ENCODE assay signal across 16 mouse cellular contexts in genomic region chr13:116305721-116306120, GRCm38 (mm10). TPM values are rescaled to one million over a fixed set of nuclear protein-coding genes. Genes with fewer than 3 reads are reported as not detected.
DNase-seq lines count a peak whose midpoint lies in the region; ATAC-seq and TF ChIP-seq lines count a peak whose summit lies in the region.
"Had no signal": no experiment of that assay in that cellular context is flagged by ENCODE, and none has a peak within 500 bp of the region (broad histone marks: within the 10 kb centered on the region; RNA-seq: fewer than 3 reads in every experiment).

No protein-coding gene starts in this region.

- WGBS in heart, embryonic 12.5 days, result 30% methylated on average over 2 of the region's 2 CpGs
- WGBS in heart, adult 2 months, result 30% methylated on average over 2 of the region's 2 CpGs
- 6% methylated on average over 2 of the region's 2 CpGs for WGBS in embryonic facial prominence, embryonic 11.5 days
- WGBS in forebrain, embryonic 15.5 days, result 3% methylated on average over 2 of the region's 2 CpGs
- WGBS in neural tube, embryonic 11.5 days, result 7% methylated on average over 2 of the region's 2 CpGs

- no peak overlapping the region for H3K9ac ChIP-seq in heart, embryonic 12.5 days
- no peak overlapping the region for H3K9ac ChIP-seq in heart, adult 2 months (ENCODE audit: low read depth, low read length)
- no peak overlapping the region for H3K9ac ChIP-seq in embryonic facial prominence, embryonic 11.5 days (replicated peaks; ENCODE audit: low read length)
- H3K9ac ChIP-seq in forebrain, embryonic 15.5 days (replicated peaks), result peak overlapping the region; percentile 26
- H3K9ac ChIP-seq in neural tube, embryonic 11.5 days (ENCODE audit: low read length), result peak overlapping the region; percentile 5
- H3K9ac ChIP-seq: liver, postnatal 0 days had no signal

- no peak overlapping the region for H3K4me3 ChIP-seq in heart, embryonic 12.5 days
- no peak overlapping the region for H3K4me3 ChIP-seq in heart, adult 2 months
- no peak overlapping the region; the same call in 1 of the 2 replicates for H3K4me3 ChIP-seq in embryonic facial prominence, embryonic 11.5 days (ENCODE audit: low read depth, low read length)
- peak overlapping the region; percentile 30 for H3K4me3 ChIP-seq in forebrain, embryonic 15.5 days
- peak overlapping the region; percentile 22 for H3K4me3 ChIP-seq in neural tube, embryonic 11.5 days (ENCODE audit: low read depth, low read length)

- ATAC-seq in heart, embryonic 12.5 days (ENCODE audit: insufficient number of reproducible peaks, low FRiP score), result no peak
- no peak for ATAC-seq in embryonic facial prominence, embryonic 11.5 days (replicated peaks; ENCODE audit: insufficient number of reproducible peaks, low FRiP score, low TSS enrichment, low read depth)
- no peak for ATAC-seq in forebrain, embryonic 15.5 days (replicated peaks)
- no peak for ATAC-seq in neural tube, embryonic 11.5 days (ENCODE audit: insufficient read depth, low FRiP score, low TSS enrichment)
- ATAC-seq: liver, postnatal 0 days had no signal

- no peak for DNase-seq in heart, adult 2 months
- peak; percentile 4 for DNase-seq in embryonic facial prominence, embryonic 11.5 days (ENCODE audit: low spot score)
- DNase-seq in neural tube, embryonic 11.5 days (ENCODE audit: low spot score), result no peak
- DNase-seq in thymus, postnatal 4 days, result no peak
- no peak for DNase-seq in kidney, postnatal 10 days
- DNase-seq in layer of hippocampus, adult 18-20 months (ENCODE audit: low spot score in 2 of 2), result no peak
- DNase-seq: adrenal gland, postnatal 25 days; heart, adult 11 months; kidney, postnatal 14 days; liver, postnatal 0 days; lung, postnatal 4 days; thymus, postnatal 14 days had no signal

- no peak for TF ChIP-seq CTCF in heart, adult 2 months (IDR thresholded peaks at IDR 0.05)

- no peaks in the 10 kb centered on the region for H3K79me2 ChIP-seq in heart, adult 2 months (replicated peaks; ENCODE audit: control insufficient read depth, insufficient read depth, low read length)

- no peak for TF ChIP-seq POLR2A in heart, adult 2 months (IDR thresholded peaks at IDR 0.05; ENCODE audit: insufficient read depth, low read depth, low read length)

- H3K4me1 ChIP-seq in heart, embryonic 12.5 days (replicated peaks), result peaks cover 13% of the 10 kb centered on the region; the same call in 1 of the 2 replicates
- no peaks in the 10 kb centered on the region for H3K4me1 ChIP-seq in heart, adult 2 months (ENCODE audit: control insufficient read depth, insufficient read depth, low read length)
- no peaks in the 10 kb centered on the region for H3K4me1 ChIP-seq in embryonic facial prominence, embryonic 11.5 days (ENCODE audit: control insufficient read depth, insufficient read depth, low read length)
- H3K4me1 ChIP-seq in forebrain, embryonic 15.5 days, result peaks cover 18% of the 10 kb centered on the region
- no peaks in the 10 kb centered on the region for H3K4me1 ChIP-seq in neural tube, embryonic 11.5 days (ENCODE audit: control insufficient read depth, insufficient read depth, low read length)

- no peaks in the 10 kb centered on the region for H3K9me3 ChIP-seq in heart, embryonic 12.5 days (replicated peaks)
- no peaks in the 10 kb centered on the region for H3K9me3 ChIP-seq in embryonic facial prominence, embryonic 11.5 days (replicated peaks; ENCODE audit: control insufficient read depth, low read length)
- H3K9me3 ChIP-seq in forebrain, embryonic 15.5 days, result 0 out of 2 replicates have a peak, but pooled peaks cover 2% of the 10 kb centered on the region
- H3K9me3 ChIP-seq in neural tube, embryonic 11.5 days (ENCODE audit: control insufficient read depth, low read length), result no peaks in the 10 kb centered on the region

- peaks cover 64% of the 10 kb centered on the region for H3K27me3 ChIP-seq in heart, embryonic 12.5 days (replicated peaks)
- H3K27me3 ChIP-seq in heart, adult 2 months (ENCODE audit: control insufficient read depth, insufficient read depth, low read length), result peaks cover 23% of the 10 kb centered on the region
- H3K27me3 ChIP-seq in embryonic facial prominence, embryonic 11.5 days (ENCODE audit: control insufficient read depth, insufficient read depth, low read length), result peaks cover 48% of the 10 kb centered on the region
- peaks cover 76% of the 10 kb centered on the region for H3K27me3 ChIP-seq in forebrain, embryonic 15.5 days
- peaks cover 94% of the 10 kb centered on the region for H3K27me3 ChIP-seq in neural tube, embryonic 11.5 days (ENCODE audit: control insufficient read depth, insufficient read depth, low read length)

- H3K36me3 ChIP-seq in heart, embryonic 12.5 days, result no peaks in the 10 kb centered on the region
- H3K36me3 ChIP-seq in heart, adult 2 months (ENCODE audit: control insufficient read depth, insufficient read depth, low read length), result no peaks in the 10 kb centered on the region
- no peaks in the 10 kb centered on the region for H3K36me3 ChIP-seq in embryonic facial prominence, embryonic 11.5 days (replicated peaks; ENCODE audit: control insufficient read depth, insufficient read depth, low read depth, low read length)
- H3K36me3 ChIP-seq in forebrain, embryonic 15.5 days, result no peaks in the 10 kb centered on the region
- H3K36me3 ChIP-seq in neural tube, embryonic 11.5 days (ENCODE audit: control insufficient read depth, insufficient read depth, low read length), result no peaks in the 10 kb centered on the region
- H3K36me3 ChIP-seq: G1E had no signal

- no peak overlapping the region for H3K27ac ChIP-seq in heart, embryonic 12.5 days (ENCODE audit: poor library complexity, severe bottlenecking)
- H3K27ac ChIP-seq in heart, adult 2 months, result no peak overlapping the region
- no peak overlapping the region for H3K27ac ChIP-seq in embryonic facial prominence, embryonic 11.5 days (replicated peaks; ENCODE audit: low read depth, low read length)
- peak overlapping the region; percentile 39; the same call in 1 of the 2 replicates for H3K27ac ChIP-seq in forebrain, embryonic 15.5 days (replicated peaks)
- peak overlapping the region; percentile 44; the same call in 1 of the 2 replicates for H3K27ac ChIP-seq in neural tube, embryonic 11.5 days (ENCODE audit: low read depth, low read length)

- intact Hi-C loops in heart, adult 2 months (cut with DNase I), result no loop called here

- no peak for TF ChIP-seq EP300 in heart, adult 2 months (IDR thresholded peaks at IDR 0.05; ENCODE audit: insufficient read depth, low read depth, low read length)

- peak overlapping the region; percentile 56; the same call in 1 of the 2 replicates for H3K4me2 ChIP-seq in heart, embryonic 12.5 days
- H3K4me2 ChIP-seq in embryonic facial prominence, embryonic 11.5 days (ENCODE audit: low read depth, low read length), result no peak overlapping the region; the same call in 1 of the 2 replicates
- H3K4me2 ChIP-seq in forebrain, embryonic 15.5 days (replicated peaks), result peak overlapping the region; percentile 26
- no peak overlapping the region for H3K4me2 ChIP-seq in neural tube, embryonic 11.5 days (ENCODE audit: low read depth)

RNA-seq across cellular contexts. Expression of gene Isl1, which starts 3.8 kb away (rescaled TPM):
- polyA plus RNA-seq in heart, embryonic 12.5 days (2016; fragmentation: Nextera tagmentation; extraction: Ambion mirVana), result 5.2 and 5.8 TPM in 2 replicates
- not detected for total RNA-seq in heart, adult 2 months (2021)
- polyA plus RNA-seq in heart, adult 2 months (2012; rRNA removed), result 0.20 and 0.32 TPM in 2 replicates
- polyA plus RNA-seq in embryonic facial prominence, embryonic 11.5 days (2014; fragmentation: Nextera tagmentation; extraction: Ambion mirVana), result 58.0 and 73.1 TPM in 2 replicates
- 58.1 and 65.4 TPM in 2 replicates for polyA plus RNA-seq in forebrain, embryonic 15.5 days (2015; fragmentation: Nextera tagmentation; extraction: Ambion mirVana)
- 111 and 136 TPM in 2 replicates for polyA plus RNA-seq in neural tube, embryonic 11.5 days (2014; fragmentation: Nextera tagmentation; extraction: Ambion mirVana)
- not detected for total RNA-seq in layer of hippocampus, adult 18-20 months (2021)
- total RNA-seq: layer of hippocampus, postnatal 25 days had no signal
- polyA plus RNA-seq: G1E; liver, postnatal 0 days had no signal

Comparison
In these comparisons a context has a peak if more than half of its experiments do, and no peak if none do; other contexts are left out.
1. H3K27ac ChIP-seq: peak in forebrain, embryonic 15.5 days (single experiment) and neural tube, embryonic 11.5 days (single experiment); none in heart, embryonic 12.5 days (single experiment), heart, adult 2 months (single experiment) and embryonic facial prominence, embryonic 11.5 days (single experiment).
2. H3K4me2 ChIP-seq: peak in heart, embryonic 12.5 days (single experiment) and forebrain, embryonic 15.5 days (single experiment); none in embryonic facial prominence, embryonic 11.5 days (single experiment) and neural tube, embryonic 11.5 days (single experiment).
3. H3K4me3 ChIP-seq: peak in forebrain, embryonic 15.5 days (single experiment) and neural tube, embryonic 11.5 days (single experiment); none in heart, embryonic 12.5 days (single experiment), heart, adult 2 months (single experiment) and embryonic facial prominence, embryonic 11.5 days (single experiment).
4. H3K9ac ChIP-seq: peak in forebrain, embryonic 15.5 days (single experiment) and neural tube, embryonic 11.5 days (single experiment); none in heart, embryonic 12.5 days (single experiment), heart, adult 2 months (single experiment) and embryonic facial prominence, embryonic 11.5 days (single experiment).